Mouse (Mus musculus): ENCODE data around the gene Cacna1c. TPM values are rescaled to one million over a fixed set of nuclear protein-coding genes. Genes with fewer than 3 reads are reported as not detected.

The Cacna1c gene
- polyA plus RNA-seq, 1 experiment from 2014 or later = 31.3 TPM

DNA sequence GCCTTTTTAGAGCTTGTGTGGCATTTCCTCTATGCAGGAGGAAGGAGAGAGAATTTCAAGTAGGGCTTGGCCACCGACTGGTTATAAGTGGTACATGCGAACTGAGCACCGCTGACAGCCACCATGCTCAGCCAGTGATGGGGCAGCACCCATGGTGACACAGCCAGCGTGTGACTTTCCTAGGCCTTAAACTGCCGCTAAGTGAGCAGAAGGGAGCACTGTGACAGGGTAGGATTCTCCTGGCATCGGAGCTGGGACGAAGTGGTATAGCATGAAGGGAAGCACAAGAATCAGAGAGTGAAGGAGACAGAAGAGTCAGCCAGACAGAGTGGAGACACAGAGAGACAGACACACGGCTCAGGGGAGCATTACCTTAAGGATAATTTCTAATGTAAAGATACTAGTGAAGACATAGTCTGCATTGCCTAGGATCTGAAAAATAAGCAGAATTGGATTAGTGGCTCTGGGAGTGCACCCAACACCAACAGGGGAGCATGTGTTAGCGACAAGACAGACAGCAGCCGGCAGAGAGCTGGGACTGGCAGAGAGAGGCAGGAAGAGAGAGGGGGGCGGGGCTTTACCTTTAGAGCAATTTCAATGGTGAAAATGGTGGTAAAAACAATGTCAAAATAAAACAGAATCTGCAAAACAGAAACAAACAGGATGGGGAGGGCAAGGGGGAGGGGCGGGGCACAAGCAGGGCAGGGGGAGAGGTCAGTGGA is 522.1 kb downstream of the Cacna1c start:
- H3K9me3 ChIP-seq = no peaks in the 10 kb centered on the region
- 76% methylated on average over 12 of the region's 12 CpGs for WGBS
- H3K4me3 ChIP-seq = no peak overlapping the region
- H3K27ac ChIP-seq = no peak overlapping the region
- no peaks in the 10 kb centered on the region for H3K4me1 ChIP-seq
- no peaks in the 10 kb centered on the region for H3K27me3 ChIP-seq (ENCODE audit: insufficient read depth, poor library complexity, severe bottlenecking)
- no peak for DNase-seq (ENCODE audit: low spot score)
- peaks cover 66% of the 10 kb centered on the region for H3K36me3 ChIP-seq

DNA sequence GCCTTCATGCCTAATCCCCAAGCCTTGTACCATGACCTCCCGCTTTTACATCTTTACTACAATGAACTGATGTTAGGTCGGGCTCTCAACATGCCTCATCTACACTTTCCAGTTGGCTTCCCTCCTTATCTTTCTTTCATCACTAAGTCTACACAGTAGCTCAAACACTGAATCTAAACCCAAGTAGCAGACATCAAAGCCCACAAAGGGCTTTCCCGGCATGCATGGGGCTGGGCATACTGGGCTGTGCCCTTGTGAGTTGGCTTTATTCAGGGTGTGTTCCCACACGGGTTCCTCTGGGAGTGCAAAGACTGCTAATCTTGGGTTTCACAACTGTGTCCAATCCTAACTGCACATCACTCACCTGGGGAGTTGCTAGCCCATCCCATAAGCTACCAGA is 542.9 kb downstream of the Cacna1c start:
- WGBS = 86% methylated on average over 4 of the region's 4 CpGs
- no peaks in the 10 kb centered on the region for H3K4me1 ChIP-seq
- no peak overlapping the region for H3K27ac ChIP-seq
- no peak for DNase-seq (ENCODE audit: low spot score)
- H3K9me3 ChIP-seq = no peaks in the 10 kb centered on the region
- no peak overlapping the region for H3K4me3 ChIP-seq
- no peaks in the 10 kb centered on the region for H3K27me3 ChIP-seq (ENCODE audit: insufficient read depth, poor library complexity, severe bottlenecking)
- peaks cover 90% of the 10 kb centered on the region for H3K36me3 ChIP-seq

DNA sequence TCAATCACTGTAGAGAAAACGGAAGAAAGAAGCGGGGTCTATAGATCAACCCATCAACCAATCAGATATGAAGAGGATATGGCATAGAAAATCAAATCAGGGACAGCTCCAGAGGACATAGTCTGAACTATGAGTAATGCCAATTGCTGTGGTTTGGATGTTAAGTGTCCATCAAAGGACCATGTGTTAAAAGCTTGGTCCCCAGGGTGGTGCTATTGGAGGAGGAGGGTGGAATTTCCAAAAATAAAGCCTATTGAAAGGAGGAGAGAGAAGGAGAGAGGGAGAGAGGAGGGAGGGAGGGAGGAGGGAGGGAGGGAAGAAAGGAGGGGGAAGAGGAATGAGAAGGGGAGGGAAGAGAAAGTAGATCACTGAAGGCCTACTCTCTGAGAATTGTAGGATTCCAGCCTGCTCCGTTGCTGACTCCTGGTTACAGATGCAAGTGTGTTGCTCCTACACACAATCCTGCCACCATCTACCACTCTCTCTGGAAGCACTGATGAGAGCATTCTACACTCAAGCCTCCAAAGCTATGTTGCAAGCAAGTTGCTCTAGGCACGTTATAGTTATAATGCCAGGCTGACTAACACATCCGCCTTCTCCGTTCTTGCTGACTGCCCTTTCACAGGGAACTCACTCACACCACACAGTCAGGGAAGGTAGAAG is 547.0 kb downstream of the Cacna1c start:
- DNase-seq (ENCODE audit: low spot score) = no peak
- Histone ChIP-seq H3K4me1 (0 out of 2 replicates have a peak, but pooled peaks cover 7% of the 10 kb centered on the region), H3K27ac (no peak overlapping the region), H3K4me3 (no peak overlapping the region), H3K36me3 (peaks cover 81% of the 10 kb centered on the region), H3K27me3 (ENCODE audit: insufficient read depth, poor library complexity, severe bottlenecking) (no peaks in the 10 kb centered on the region), H3K9me3 (no peaks in the 10 kb centered on the region)
- 83% methylated on average over 6 of the region's 6 CpGs for WGBS

DNA sequence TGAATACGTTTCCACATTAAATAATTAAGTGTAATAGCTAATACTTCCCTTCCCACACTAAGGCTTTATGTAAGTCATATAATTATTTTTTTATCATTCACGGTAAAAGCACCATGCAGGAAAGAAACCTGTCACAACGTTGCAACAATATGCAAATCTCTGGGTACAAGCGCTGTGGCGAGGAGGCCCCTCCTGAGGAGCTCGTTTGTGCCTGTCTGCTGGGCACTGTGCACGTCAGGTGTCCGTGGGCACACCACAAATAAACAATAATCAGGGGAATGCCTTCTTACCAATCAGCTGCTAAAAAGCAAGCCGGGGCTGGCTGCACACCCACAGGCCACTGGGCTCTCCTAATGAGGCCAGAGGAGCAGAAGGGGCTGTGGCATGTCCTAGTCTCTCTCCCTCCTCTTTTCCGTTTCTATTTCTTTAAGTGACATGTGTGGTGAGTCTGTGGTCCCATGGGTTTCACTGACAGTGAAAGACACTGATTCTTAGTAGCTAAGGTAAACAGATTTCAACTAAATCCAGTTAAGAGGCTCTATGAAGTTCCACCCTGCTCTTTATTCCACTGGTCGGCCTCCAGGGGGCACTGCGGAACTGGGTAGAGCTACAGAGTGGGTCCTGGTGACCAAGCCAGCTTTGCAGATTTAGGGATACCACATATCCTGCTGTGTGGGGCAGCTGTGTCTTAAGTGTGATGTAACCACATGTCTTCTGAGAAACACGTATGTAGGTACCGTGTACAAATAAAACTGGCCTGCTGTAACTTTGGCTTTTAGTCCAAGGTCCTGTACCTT is 549.8 kb downstream of the Cacna1c start:
- 0 out of 2 replicates have a peak, but pooled peaks cover 7% of the 10 kb centered on the region for H3K4me1 ChIP-seq
- H3K27me3 ChIP-seq (ENCODE audit: insufficient read depth, poor library complexity, severe bottlenecking) = no peaks in the 10 kb centered on the region
- H3K4me3 ChIP-seq = no peak overlapping the region
- no peak for DNase-seq (ENCODE audit: low spot score)
- WGBS = 55% methylated on average over 14 of the region's 14 CpGs
- H3K36me3 ChIP-seq = peaks cover 69% of the 10 kb centered on the region
- no peaks in the 10 kb centered on the region for H3K9me3 ChIP-seq
- no peak overlapping the region for H3K27ac ChIP-seq

DNA sequence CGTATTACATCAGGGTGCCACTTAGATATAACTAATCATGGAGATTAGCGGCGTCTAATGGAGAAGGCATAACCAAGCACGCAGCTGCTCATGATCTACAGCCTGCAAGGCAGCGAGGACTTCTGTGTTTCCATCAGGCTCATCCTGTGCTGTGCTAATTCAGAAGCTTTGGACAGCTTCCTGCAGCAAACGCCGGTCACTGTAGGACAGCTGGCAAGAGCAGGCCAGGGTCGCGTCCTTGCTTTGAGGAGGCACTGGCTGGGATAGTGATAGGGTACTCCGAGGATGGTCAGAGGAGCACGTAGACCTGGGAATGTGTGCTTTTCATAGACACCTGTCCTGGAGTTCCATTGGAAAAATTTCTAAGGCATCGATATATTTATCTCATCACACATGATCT is 551.4 kb downstream of the Cacna1c start:
- H3K4me3 ChIP-seq = no peak overlapping the region
- no peak overlapping the region for H3K27ac ChIP-seq
- peaks cover 67% of the 10 kb centered on the region; the same call in 1 of the 2 replicates for H3K36me3 ChIP-seq
- WGBS = 83% methylated on average over 12 of the region's 12 CpGs
- H3K4me1 ChIP-seq = 0 out of 2 replicates have a peak, but pooled peaks cover 7% of the 10 kb centered on the region
- no peaks in the 10 kb centered on the region for H3K27me3 ChIP-seq (ENCODE audit: insufficient read depth, poor library complexity, severe bottlenecking)
- no peaks in the 10 kb centered on the region for H3K9me3 ChIP-seq
- no peak for DNase-seq (ENCODE audit: low spot score)

DNA sequence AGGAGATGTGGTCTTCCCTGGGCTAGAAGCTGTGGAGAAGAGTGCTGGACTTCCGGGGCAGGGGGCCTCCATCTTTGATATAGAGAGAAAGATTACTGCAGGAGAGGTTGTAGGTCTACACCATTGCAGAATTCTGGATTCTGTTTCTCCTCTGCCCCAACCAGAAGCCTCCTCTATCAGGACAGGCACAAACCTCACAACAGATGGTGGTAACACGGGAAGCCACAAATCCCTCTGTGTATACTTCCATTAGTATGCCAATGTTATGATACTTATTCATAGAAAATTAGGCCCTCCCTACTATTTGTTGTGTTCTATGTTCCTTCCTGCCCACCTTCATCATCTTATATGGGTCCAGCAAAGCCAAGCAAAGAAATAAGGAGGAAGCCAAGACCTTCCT is 552.7 kb downstream of the Cacna1c start:
- Histone ChIP-seq H3K27me3 (ENCODE audit: insufficient read depth, poor library complexity, severe bottlenecking) (no peaks in the 10 kb centered on the region), H3K4me1 (0 out of 2 replicates have a peak, but pooled peaks cover 7% of the 10 kb centered on the region), H3K27ac (no peak overlapping the region), H3K4me3 (no peak overlapping the region), H3K9me3 (no peaks in the 10 kb centered on the region), H3K36me3 (peaks cover 71% of the 10 kb centered on the region)
- DNase-seq (ENCODE audit: low spot score) = no peak
- WGBS = 87% methylated on average over 2 of the region's 2 CpGs

DNA sequence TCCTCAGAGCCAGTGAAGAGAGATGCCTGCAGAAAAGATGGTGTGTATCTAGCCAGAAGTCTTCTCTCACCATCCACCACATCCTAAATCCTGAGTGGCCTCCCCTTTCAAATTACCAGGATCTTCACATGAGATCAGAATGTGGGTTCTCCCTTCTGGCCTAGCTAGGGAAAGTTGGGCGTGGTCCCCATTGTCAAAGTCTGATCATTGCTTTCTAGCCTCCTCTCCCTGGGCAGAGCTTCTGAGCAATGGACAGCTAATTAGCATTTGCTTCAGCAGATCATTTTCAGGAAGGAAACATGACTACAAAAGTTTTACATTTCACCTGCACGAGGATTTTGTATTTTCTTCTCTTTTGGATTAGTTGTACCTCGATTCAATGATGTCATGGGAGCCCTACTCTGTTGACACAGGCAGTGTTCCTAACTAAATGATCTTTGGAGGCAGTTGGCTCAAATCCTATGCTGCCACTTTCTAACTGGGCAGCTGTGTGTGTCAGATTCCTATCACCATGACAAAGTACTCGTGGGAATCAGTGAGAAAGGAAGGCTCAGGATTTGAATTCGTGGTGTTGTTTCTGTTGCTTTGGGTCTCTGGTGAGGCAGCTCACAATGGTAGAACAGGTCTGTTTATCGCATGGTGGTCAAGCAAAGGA is 554.4 kb downstream of the Cacna1c start:
- H3K27me3 ChIP-seq (ENCODE audit: insufficient read depth, poor library complexity, severe bottlenecking) = no peaks in the 10 kb centered on the region
- H3K9me3 ChIP-seq = peaks cover 5% of the 10 kb centered on the region
- DNase-seq (ENCODE audit: low spot score) = no peak
- WGBS = 73% methylated on average over 6 of the region's 6 CpGs
- H3K4me1 ChIP-seq = 0 out of 2 replicates have a peak, but pooled peaks cover 4% of the 10 kb centered on the region
- H3K36me3 ChIP-seq = peaks cover 80% of the 10 kb centered on the region
- H3K27ac ChIP-seq = no peak overlapping the region
- no peak overlapping the region for H3K4me3 ChIP-seq

DNA sequence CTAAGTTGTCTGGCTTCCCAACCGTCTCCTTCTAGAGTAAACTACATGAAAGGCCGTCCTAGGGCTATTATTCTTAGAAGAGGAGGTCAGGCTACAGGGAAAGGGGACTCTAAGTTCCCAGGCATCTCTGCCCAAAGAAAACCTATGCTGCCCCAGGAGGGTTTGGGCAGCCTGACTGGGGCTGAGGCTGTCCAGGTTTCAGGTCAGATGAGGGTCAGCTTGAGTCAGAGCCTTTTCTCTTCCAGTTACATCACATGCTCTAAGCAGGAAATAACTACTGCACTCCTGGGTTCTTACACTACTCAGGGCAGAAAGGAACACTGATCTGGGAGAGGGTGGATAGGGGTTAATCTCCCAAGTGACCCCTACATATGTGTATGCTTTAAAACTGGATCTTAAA is 556.4 kb downstream of the Cacna1c start:
- WGBS = 68% methylated on average over 2 of the region's 2 CpGs
- Histone ChIP-seq H3K9me3 (peaks cover 7% of the 10 kb centered on the region), H3K27ac (no peak overlapping the region), H3K4me1 (0 out of 2 replicates have a peak, but pooled peaks cover 4% of the 10 kb centered on the region), H3K27me3 (ENCODE audit: insufficient read depth, poor library complexity, severe bottlenecking) (no peaks in the 10 kb centered on the region), H3K4me3 (no peak overlapping the region), H3K36me3 (peaks cover 78% of the 10 kb centered on the region)
- no peak for DNase-seq (ENCODE audit: low spot score)

DNA sequence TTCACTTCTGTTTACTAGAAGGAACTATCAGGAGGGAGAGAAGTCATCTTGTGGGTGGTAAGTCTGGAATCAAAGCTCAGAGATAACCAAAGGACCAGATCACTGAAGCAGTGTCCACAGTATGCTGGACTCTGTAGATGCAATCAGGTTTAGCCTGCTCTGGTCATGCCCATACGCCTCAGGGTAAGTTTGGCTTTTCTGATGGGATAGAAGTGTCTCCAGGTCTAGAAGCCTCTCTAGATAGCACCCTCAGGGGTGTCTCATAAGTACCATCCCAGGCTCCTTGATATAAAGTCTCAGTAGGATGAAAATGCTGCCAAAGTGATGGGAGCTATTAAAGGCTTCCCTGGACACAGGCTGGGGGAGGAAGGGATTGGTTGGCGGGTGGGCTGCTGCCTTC is 557.3 kb downstream of the Cacna1c start:
- H3K36me3 ChIP-seq = peaks cover 70% of the 10 kb centered on the region
- WGBS = 87% methylated on average over 2 of the region's 2 CpGs
- H3K27me3 ChIP-seq (ENCODE audit: insufficient read depth, poor library complexity, severe bottlenecking) = no peaks in the 10 kb centered on the region
- H3K4me1 ChIP-seq = no peaks in the 10 kb centered on the region
- no peak for DNase-seq (ENCODE audit: low spot score)
- H3K27ac ChIP-seq = no peak overlapping the region
- H3K4me3 ChIP-seq = no peak overlapping the region
- peaks cover 7% of the 10 kb centered on the region for H3K9me3 ChIP-seq

DNA sequence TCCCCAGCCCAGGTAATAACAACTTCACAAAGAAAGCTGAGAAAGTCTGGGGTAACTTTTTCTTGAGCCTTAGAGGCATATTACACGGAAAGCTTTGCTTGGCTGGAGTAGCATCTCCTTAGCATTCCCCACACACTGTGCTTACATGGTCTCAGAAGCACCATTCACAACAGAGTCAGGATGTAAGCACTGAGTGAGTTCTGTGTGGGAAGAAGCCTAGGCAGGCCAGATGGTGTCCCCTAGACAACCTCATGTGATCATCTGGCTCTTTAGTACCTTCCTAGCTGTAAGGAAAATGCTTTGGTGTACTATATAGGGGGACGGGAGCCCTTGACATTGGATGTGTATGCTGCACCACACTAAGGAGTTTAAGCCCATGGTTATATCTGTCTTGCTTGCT is 563.7 kb downstream of the Cacna1c start:
- WGBS = 77% methylated on average over 2 of the region's 2 CpGs
- peaks cover 49% of the 10 kb centered on the region for H3K36me3 ChIP-seq
- DNase-seq (ENCODE audit: low spot score) = no peak
- 0 out of 2 replicates have a peak, but pooled peaks cover 6% of the 10 kb centered on the region for H3K4me1 ChIP-seq
- H3K4me3 ChIP-seq = no peak overlapping the region
- peaks cover 7% of the 10 kb centered on the region for H3K9me3 ChIP-seq
- no peaks in the 10 kb centered on the region for H3K27me3 ChIP-seq (ENCODE audit: insufficient read depth, poor library complexity, severe bottlenecking)
- no peak overlapping the region for H3K27ac ChIP-seq

DNA sequence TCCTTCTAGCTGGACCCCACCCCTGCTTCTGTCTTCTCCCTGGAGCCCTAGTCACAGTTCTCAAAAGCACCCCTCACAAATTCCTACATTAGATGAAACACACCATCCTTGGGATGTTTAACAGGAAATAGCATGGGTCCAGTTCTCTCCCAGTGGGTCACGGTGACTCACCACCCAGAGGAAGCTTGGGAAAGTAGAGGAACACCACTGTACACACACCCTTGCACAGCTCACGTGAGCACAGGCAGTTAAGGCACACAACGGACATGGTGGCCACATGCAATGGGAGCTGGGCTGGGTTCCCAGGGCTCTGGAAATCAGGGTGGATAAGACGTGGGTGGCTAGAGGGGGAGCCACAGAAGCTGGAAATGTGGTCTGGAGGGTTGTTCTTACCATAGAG is 566.2 kb downstream of the Cacna1c start:
- no peak overlapping the region for H3K4me3 ChIP-seq
- DNase-seq (ENCODE audit: low spot score) = no peak
- no peaks in the 10 kb centered on the region for H3K27me3 ChIP-seq (ENCODE audit: insufficient read depth, poor library complexity, severe bottlenecking)
- 81% methylated on average over 4 of the region's 4 CpGs for WGBS
- H3K9me3 ChIP-seq = no peaks in the 10 kb centered on the region
- H3K27ac ChIP-seq = no peak overlapping the region
- H3K4me1 ChIP-seq = 0 out of 2 replicates have a peak, but pooled peaks cover 6% of the 10 kb centered on the region
- peaks cover 44% of the 10 kb centered on the region for H3K36me3 ChIP-seq

DNA sequence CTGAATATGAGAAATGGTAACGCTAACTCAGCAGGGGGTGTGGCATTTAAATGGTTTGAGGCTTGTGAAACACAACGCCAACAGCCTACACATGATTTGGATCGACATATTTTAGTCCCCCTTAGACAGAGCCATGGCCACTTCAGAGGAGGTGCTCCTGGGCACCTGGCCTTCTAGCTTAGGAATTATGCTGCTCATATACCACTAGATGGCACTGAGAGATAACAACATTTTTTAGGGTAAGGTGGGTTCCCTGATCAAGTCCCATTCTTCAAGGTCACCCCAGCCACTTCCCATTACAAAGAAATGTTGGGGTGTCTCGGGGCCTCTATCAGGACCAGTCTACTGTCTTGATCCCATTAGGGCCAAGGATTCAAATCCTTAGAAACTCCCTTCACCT is 570.0 kb downstream of the Cacna1c start:
- no peak for DNase-seq (ENCODE audit: low spot score)
- Histone ChIP-seq H3K4me1 (0 out of 2 replicates have a peak, but pooled peaks cover 6% of the 10 kb centered on the region), H3K4me3 (no peak overlapping the region), H3K36me3 (peaks cover 55% of the 10 kb centered on the region), H3K9me3 (no peaks in the 10 kb centered on the region), H3K27ac (no peak overlapping the region), H3K27me3 (ENCODE audit: insufficient read depth, poor library complexity, severe bottlenecking) (no peaks in the 10 kb centered on the region)
- 71% methylated on average over 4 of the region's 4 CpGs for WGBS
